Mouse (Mus musculus) lung, postnatal 4 days (tissue): Measurements from ENCODE around the gene Mknk2.
"Not testable (repeated sequence)": the region's sequence is repeated elsewhere in the genome, so short reads cannot be mapped to it uniquely, and the experiment has no call there.

Experiments used
- DNase-seq, 2 experiments: peaks; one replicate each; pipeline ENCODE4 v3.0.0; 2021

The Mknk2 gene

DNA sequence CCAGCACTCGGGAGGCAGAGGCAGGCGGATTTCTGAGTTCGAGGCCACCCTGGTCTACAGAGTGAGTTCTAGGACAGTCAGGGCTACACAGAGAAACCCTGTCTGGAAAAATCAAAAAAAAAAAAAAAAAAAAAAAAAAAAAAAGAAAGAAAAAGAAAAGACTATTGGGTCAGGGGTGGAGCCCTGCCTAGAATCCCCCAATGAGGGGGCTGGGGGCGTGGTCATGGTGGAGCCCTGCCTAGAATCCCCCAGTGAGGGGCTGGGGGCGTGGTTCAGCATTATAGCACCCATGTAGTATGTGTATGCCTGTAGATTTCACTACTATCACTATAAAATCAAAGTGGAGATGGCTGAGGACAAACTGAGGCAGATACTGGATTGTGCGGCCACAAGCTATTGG is 28.0 kb downstream of the Mknk2 start:
- not testable (repeated sequence) for DNase-seq

DNA sequence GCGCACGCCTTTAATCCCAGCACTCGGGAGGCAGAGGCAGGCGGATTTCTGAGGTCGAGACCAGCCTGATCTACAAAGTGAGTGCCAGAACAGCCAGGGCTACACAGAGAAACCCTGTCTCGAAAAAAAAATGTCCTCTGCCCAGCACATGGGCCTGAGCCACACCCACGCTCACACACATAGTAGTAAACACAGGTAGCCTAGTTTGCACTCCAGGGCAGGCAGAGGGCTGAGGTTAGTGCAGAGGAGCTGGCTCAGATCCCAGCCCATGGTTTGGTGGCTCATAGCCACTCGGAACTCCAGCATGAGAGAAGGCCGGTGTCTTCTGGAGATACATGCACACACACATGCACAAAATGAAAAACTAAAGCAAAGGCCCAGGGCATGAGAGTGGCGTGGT is 31.0 kb downstream of the Mknk2 start:
- no peak for DNase-seq

DNA sequence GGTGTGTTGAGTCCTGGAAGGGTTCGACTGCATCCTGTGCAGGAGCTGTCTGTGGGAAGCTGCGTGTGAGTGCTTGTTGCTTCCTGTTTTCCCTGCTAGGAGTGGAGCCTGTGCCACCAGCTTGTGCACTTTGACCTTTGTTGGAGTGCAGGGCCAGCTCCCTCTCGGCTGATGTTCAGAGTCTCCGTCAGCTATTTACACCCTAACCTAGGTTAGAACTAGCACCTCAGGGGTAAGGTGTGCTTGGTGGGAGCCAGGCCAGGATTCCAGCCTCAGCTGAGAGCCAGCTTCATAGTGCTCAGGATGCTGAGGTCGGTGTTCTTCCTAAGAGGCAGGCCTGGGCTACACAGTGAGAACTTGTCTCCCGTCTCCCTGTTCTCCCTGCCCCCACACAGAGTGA is 42.6 kb downstream of the Mknk2 start:
- no peak for DNase-seq

DNA sequence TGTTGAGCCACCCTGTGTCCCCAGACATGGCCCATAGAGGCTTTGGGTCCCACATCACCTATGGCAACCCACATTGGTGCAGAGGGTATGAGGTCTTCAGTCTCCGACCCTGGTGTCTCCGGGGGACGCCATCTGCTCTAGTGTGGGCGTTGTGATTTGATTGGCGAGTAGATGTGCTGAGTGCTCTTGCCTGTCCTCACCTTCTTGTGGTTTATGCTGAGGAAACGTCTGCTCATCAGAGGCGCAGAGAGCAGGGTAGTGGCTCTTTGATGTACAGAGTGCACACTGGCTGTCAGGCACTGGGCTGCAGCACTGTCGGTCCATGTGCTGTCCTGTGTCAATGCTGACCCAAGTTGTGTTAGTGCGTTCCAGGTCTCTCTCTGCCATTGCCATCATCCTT is 49.0 kb downstream of the Mknk2 start:
- DNase-seq, result no peak

DNA sequence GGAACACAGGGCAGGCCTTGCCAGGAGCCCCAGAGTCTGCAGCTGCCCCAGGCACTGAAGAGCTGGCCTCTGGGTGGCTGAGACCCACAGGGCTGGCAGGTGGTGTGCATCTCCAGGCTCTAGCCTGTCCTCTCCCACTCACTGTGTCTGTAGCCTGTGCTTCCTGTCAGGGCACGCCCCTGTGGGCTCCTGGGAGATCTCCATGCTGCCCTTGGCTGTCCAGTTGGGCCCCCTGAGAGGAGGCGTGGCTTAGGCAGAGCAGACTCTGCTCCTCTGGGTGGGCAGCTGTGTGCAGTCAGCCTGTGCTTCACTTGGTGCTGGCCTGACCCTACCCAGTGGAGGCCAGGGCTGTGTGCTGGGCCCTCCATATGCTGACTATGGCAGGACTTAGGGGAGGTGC is 50.2 kb downstream of the Mknk2 start:
- DNase-seq, result peak; percentile 39 to 73

DNA sequence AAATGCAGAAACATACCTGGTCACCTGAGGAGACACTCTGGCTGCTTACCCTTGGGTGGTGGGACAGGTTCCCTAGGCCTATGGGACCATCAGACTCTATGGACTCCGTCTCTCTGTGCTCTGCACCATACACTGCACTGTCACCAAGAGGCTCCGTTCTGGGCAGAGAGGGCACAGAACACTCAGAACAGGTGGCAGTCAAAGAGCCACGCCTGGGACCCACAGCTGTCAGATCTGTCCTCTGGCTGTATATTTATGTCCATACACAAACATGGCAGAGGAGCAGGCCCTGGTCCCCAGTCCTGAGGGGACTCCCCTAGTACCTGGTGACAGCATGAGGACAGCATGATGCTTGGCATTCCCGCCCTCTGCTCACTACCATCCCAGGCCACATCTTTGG is 52.1 kb downstream of the Mknk2 start:
- DNase-seq, result no peak

DNA sequence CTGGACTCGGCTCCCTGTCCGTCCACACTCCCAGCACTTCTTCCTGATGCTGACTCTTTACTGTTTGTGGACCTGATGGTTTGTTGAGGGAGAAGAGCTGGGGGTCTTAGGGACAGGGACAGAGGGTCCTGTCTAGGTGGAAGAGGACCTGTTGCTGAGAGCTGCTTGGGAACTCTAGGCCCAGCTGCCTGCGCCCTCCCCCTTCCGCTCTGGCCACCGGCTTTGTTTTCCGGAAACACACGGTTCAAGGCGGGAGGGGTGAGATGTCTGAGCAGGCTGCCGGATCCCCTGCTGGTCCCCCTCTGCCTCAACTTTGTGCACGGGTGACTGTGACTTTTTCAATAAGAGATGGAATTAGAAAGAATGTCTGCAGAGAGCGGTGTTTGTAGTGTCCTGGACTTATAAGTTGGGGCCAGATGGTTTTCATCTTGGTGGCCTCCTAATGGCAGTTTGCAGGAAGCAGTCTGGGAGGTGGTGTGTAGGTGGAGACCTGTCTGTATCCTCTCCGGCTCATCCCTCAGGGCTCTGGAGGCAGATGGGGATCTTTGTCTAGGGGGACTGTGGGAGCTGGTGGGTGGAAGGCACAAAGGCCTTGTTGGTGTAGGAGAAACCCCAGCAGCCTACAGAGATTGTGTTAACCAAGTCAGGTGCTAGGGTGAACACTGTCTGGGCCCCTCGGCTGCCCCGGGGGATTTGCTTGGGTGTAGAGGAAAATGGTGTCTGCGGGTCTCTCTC is 54.3 kb downstream of the Mknk2 start:
- DNase-seq, result peak; percentile 74 to 78

DNA sequence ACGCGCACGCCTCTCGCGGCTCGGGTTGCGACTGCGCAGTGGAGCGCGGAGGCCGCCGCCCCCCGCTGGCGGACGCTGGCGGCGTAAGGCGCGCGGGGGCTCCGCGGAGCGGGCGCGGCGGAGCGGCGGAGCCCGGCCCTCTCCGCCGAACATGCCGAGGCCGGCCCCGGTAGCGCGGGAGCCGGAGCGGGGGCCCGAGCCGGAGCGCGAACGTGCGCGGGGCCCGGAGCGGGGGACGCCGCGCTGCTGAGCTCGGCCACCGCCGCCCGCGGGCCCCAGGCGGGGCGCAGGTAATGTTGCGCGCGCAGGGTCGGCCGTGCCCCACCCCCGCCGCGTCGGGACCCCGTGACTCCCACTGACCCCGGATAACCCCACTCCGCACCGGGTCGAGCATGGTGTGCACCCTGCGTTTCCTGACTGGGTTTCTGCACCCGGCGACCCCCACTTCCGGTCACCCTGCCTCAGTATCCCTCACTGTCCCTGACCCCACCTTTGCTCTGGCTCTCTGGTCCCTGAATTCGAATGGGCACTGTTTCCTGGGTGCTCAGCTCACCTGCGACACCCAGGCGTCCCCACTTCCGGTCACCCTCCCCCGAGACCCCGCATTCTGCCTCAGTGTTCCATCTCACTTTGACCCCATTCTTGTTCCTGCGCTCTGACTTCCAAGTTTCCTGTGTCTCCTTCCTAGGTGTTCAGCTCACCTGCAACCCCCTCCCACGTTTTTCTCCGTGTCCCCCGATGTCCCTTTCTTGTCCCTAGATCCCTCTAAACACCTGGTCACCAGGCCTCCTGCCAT is 55.1 kb downstream of the Mknk2 start, which contains the start of gene Csnk1g2:
Csnk1g2 (plus strand) TSS at position 178 of the 796 bp plus-strand sequence.
- DNase-seq, result peak in 1 of 2 experiments; percentile 68

DNA sequence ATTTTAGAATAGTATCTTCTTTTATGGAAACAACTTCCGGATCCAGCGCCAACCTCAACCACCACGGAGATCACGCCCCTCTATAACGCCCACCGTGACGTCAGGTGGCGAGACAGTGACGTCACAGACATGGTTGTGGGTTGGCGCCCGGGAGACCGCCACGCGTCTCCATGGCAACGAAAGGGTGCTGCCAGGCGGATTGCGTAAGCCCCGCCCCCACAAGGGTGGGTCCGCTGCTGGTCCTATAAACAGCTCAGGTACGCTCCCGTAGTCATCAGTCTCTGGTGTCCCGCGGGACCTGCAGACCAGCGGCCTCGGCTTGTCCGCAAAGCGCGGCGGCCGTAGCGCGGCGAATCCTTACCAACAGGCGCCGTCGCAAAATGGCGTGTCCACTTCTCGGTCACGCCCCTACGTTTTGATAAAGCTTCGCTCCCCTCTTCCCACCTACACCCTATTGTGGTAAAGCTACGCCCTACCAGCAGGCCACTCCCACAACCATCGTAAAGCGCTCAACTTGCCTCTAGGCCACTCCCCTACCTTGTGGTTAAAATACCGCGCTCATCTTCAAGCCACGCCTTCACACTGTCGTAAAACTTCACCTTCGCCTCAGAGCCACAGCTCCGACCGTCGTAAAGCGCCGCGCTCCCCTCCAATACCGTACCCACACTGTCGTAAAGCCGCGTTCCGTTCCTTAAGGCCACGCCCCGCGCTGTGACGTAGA is 55.8 kb downstream of the Mknk2 start:
- DNase-seq, result peak; percentile 99

DNA sequence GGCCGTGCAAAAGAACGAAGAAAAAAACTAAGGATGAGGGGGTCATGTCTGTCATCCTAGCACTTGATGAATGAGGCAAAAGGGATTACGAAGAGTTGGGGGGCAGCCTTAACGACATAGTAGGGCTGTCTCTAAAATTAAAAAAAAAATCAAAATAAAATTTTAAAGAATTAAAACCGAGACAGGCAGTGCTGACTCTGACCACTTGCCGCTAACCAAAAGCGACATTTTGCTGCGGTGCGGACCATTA is 56.3 kb downstream of the Mknk2 start:
- no peak for DNase-seq

DNA sequence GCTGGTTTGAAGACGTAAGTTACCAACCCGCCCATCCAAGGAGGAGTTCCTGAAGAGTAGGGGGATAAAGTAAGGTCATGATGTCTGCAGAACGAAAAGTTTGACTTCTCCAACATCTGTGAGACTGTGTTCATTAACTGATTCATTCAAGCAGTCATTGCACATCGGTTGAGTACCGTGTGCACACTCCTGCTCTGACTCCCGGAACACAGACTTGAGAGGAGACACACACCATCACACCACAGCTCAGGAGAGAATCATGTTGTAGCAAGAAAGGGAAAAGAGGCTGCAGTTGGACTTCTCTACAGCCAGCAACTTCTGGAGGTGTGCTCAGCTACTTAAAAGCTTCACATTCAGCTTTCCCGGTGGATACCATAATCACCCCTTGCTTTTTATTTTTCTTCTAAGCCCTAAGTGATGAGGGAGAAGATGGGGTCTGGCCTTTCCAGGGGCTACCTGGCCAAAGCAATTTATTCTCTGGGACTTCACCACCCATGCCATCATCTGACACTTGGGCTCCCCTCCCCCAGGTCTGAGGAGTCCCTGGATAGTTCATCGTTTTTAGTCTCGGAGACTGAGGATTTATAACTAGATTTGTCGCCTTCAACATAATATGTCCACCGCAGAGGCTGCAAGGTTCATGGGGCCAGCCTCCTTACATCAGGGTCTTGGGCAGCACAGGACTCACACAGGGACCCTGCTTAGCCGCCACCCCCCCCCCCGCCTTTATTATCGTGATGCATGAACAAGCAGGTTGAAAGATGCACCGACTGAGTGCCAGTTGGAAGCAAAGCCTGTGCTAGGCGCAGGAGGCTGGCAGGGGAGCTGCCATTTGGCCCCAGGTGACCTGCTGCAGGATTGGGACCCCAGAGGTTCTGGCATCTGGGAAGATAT is 56.9 kb downstream of the Mknk2 start:
- DNase-seq, result no peak

DNA sequence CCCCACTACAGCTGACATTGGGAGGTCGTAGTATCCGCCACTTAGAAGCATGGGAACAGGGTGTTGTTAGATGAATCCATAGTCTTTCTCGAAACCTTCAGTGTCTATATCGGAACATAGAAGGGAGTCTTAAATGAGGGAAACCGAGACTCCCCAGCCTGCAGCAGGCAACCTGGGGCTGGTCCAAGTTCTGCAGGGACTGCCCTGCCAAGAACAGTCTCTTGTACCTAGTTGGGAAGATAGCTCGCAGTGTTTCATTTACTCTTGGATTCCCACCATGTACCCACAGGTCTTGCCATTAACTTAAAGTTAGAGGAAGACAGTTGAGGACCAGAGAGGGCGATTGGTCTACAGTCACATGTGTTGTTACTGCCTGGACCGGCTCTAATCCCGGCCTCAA is 57.5 kb downstream of the Mknk2 start:
- no peak for DNase-seq

DNA sequence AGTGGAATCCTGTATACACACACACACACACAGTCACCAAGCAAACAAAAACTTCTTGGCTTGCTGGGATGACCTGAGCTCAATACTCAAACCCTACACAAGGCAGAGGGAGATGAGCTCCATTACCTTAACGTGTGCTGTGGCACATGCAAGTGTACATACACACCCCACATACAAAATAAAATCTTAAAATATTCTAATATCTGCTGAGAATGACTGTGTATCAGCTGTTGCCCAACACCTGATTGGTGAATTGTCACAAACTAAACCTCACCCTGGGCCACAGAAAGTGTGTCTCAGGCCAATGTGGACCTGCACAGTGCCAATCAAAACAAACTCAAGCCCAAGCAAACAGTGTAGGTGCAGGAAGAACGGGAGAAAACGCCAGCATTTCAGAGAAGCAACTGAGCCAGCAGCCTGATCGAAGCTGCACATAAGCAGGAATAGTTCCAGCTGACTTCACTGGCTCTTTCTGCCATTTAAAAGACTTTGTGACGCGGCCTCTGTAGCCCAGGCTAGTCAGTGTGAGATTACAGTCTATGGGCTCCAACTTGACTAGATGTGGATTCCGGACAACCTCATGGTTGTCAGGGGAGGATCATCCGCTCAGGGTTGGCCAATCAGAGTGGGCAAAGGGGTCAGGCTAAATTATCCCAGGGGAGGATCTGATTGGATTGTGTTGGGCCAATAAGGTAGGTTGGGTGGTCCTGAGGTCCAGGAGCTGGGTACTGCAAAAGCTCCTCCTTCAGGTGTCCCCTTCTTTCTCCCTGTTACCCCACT is 58.3 kb downstream of the Mknk2 start:
- no peak for DNase-seq

DNA sequence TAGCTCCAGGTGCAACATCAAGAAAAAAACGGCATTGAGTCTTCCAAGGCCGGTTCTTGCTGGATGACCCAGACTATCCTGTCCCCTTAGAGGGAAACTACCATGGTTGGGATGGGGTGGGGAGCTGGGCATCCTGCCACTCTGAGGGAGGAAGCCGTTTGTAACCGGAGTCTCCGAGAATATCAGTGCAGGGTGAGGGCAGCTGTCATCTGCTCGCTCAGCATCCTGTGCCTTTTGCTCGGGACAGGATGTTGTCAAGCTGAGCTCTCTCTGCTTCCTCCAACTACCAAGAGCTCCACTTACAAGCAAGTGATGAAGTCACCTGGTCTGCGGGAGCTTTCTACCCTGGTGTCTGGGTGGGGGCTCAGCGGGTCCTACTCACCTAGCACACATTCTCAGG is 59.7 kb downstream of the Mknk2 start:
- peak; percentile 70 to 84 for DNase-seq
